Mouse (Mus musculus): ENCODE data around the gene Ky. TPM values are rescaled to one million over a fixed set of nuclear protein-coding genes. Genes with fewer than 3 reads are reported as not detected.

The Ky gene
- total and polyA plus RNA-seq, 3 experiments = not detected

GRCm38 (mm10) chr9:102498701-102499100 lies 6.8 kb upstream of the Ky start:
- in situ Hi-C loops (cut with MboI; ENCODE audit: low pct_ligation_motif_present, low pct_unique_long_range_greater_than_20kb, low sequenced_read_pairs) (no loop called here), dilution Hi-C loops (cut with MboI; ENCODE audit: extremely low pct_ligation_motif_present, extremely low pct_unique_long_range_greater_than_20kb, low sequenced_read_pairs) (no loop called here)
- TF ChIP-seq PAX5 (IDR thresholded peaks at IDR 0.05; ENCODE audit: low read length) (no peak), MAZ (IDR thresholded peaks at IDR 0.05; ENCODE audit: low read depth, low read length) (no peak), SMC3 (IDR thresholded peaks at IDR 0.05; ENCODE audit: low read depth, low read length) (no peak)

GRCm38 (mm10) chr9:102499266-102499665 lies 6.3 kb upstream of the Ky start:
- H3K79me2 ChIP-seq (replicated peaks; ENCODE audit: control insufficient read depth, extremely low read depth, insufficient read depth, poor library complexity, severe bottlenecking) = no peaks in the 10 kb centered on the region
- no peak overlapping the region for H3K4me3 ChIP-seq (replicated peaks in 1 of 3; ENCODE audit: low read depth in 2 of 3, low read length in 2 of 3, poor library complexity in 1 of 3)
- H3K36me3 ChIP-seq (replicated peaks in 1 of 2; ENCODE audit: control insufficient read depth in 1 of 2, insufficient read depth in 1 of 2, low read length in 1 of 2) = no peaks in the 10 kb centered on the region
- no peak overlapping the region for H3K27ac ChIP-seq (ENCODE audit: insufficient read depth, low read depth)
- no peak overlapping the region for H3K9ac ChIP-seq (ENCODE audit: insufficient read depth, low read depth)
- in situ Hi-C loops (cut with MboI; ENCODE audit: low pct_ligation_motif_present, low pct_unique_long_range_greater_than_20kb, low sequenced_read_pairs) (no loop called here), dilution Hi-C loops (cut with MboI; ENCODE audit: extremely low pct_ligation_motif_present, extremely low pct_unique_long_range_greater_than_20kb, low sequenced_read_pairs) (no loop called here)
- H3K4me2 ChIP-seq (ENCODE audit: insufficient read depth, low read depth, poor library complexity, severe bottlenecking) = no peak overlapping the region
- peaks cover 55% of the 10 kb centered on the region for H3K9me3 ChIP-seq (replicated peaks; ENCODE audit: low read length)
- H3K27me3 ChIP-seq (replicated peaks) = peaks cover 3% of the 10 kb centered on the region
- no peak for DNase-seq (ENCODE audit: extremely low read depth)
- no peaks in the 10 kb centered on the region for H3K4me1 ChIP-seq (ENCODE audit: control insufficient read depth in 1 of 2, insufficient read depth in 2 of 2)
- no peak for TF ChIP-seq ZNF384 (IDR thresholded peaks at IDR 0.05; ENCODE audit: low read depth, low read length)
- TF ChIP-seq ZKSCAN1 (IDR thresholded peaks at IDR 0.05; ENCODE audit: borderline replicate concordance, low read depth, low read length) = no peak
- TF ChIP-seq CHD2 (IDR thresholded peaks at IDR 0.05; ENCODE audit: low read length) = no peak
- TF ChIP-seq RAD21 (IDR thresholded peaks at IDR 0.05; ENCODE audit: low read depth, low read length) = no peak
- TF ChIP-seq MAZ (IDR thresholded peaks at IDR 0.05; ENCODE audit: low read depth, low read length) = no peak

More at GRCm38 (mm10) chr9:102498701-102499100, 6.8 kb upstream of the Ky start:
- DNase-seq (ENCODE audit: extremely low read depth) = no peak
- Histone ChIP-seq H3K4me3 (replicated peaks in 1 of 3; ENCODE audit: low read depth in 2 of 3, low read length in 2 of 3, poor library complexity in 1 of 3) (no peak overlapping the region), H3K36me3 (replicated peaks in 1 of 2; ENCODE audit: control insufficient read depth in 1 of 2, insufficient read depth in 1 of 2, low read length in 1 of 2) (no peaks in the 10 kb centered on the region), H3K79me2 (replicated peaks; ENCODE audit: control insufficient read depth, extremely low read depth, insufficient read depth, poor library complexity, severe bottlenecking) (no peaks in the 10 kb centered on the region), H3K27me3 (replicated peaks) (peaks cover 3% of the 10 kb centered on the region), H3K9me3 (replicated peaks; ENCODE audit: low read length) (peaks cover 57% of the 10 kb centered on the region), H3K4me2 (ENCODE audit: insufficient read depth, low read depth, poor library complexity, severe bottlenecking) (no peak overlapping the region), H3K27ac (ENCODE audit: insufficient read depth, low read depth) (no peak overlapping the region), H3K4me1 (ENCODE audit: control insufficient read depth in 1 of 2, insufficient read depth in 2 of 2) (no peaks in the 10 kb centered on the region), H3K9ac (ENCODE audit: insufficient read depth, low read depth) (no peak overlapping the region)

- no peak for DNase-seq (ENCODE audit: extremely low read depth)
- no peaks in the 10 kb centered on the region for H3K79me2 ChIP-seq (replicated peaks; ENCODE audit: control insufficient read depth, extremely low read depth, insufficient read depth, poor library complexity, severe bottlenecking)
- H3K9me3 ChIP-seq (replicated peaks; ENCODE audit: low read length) = peaks cover 50% of the 10 kb centered on the region
- no peak for TF ChIP-seq SMC3 (IDR thresholded peaks at IDR 0.05; ENCODE audit: low read depth, low read length)
- no peak for TF ChIP-seq MEF2A (IDR thresholded peaks at IDR 0.05; ENCODE audit: borderline replicate concordance, low read depth, low read length)
- no peak for TF ChIP-seq CHD1 (IDR thresholded peaks at IDR 0.05; ENCODE audit: low read depth, low read length)
- no peak for TF ChIP-seq PAX5 (IDR thresholded peaks at IDR 0.05; ENCODE audit: low read length)
- no peak for TF ChIP-seq JUN (IDR thresholded peaks at IDR 0.05; ENCODE audit: insufficient read depth, low read depth, low read length)
- no peak for TF ChIP-seq USF1 (IDR thresholded peaks at IDR 0.05; ENCODE audit: low read depth, low read length)
- TF ChIP-seq NRF1 (IDR thresholded peaks at IDR 0.05; ENCODE audit: low read depth, low read length) = no peak
- TF ChIP-seq CHD2 (IDR thresholded peaks at IDR 0.05; ENCODE audit: low read length) = no peak
- TF ChIP-seq POLR2A (IDR thresholded peaks at IDR 0.05; ENCODE audit: low read depth, low read length) = no peak
- TF ChIP-seq MAZ (IDR thresholded peaks at IDR 0.05; ENCODE audit: low read depth, low read length) = no peak
- no peak overlapping the region for H3K4me2 ChIP-seq (ENCODE audit: insufficient read depth, low read depth, poor library complexity, severe bottlenecking)
- peaks cover 3% of the 10 kb centered on the region for H3K27me3 ChIP-seq (replicated peaks)
- no peaks in the 10 kb centered on the region for H3K36me3 ChIP-seq (replicated peaks in 1 of 2; ENCODE audit: control insufficient read depth in 1 of 2, insufficient read depth in 1 of 2, low read length in 1 of 2)
- in situ Hi-C loops (cut with MboI; ENCODE audit: low pct_ligation_motif_present, low pct_unique_long_range_greater_than_20kb, low sequenced_read_pairs) = no loop called here
- H3K4me1 ChIP-seq (ENCODE audit: control insufficient read depth in 1 of 2, insufficient read depth in 2 of 2) = no peaks in the 10 kb centered on the region
- no peak overlapping the region for H3K27ac ChIP-seq (ENCODE audit: insufficient read depth, low read depth)
- H3K9ac ChIP-seq (ENCODE audit: insufficient read depth, low read depth) = no peak overlapping the region
- no peak overlapping the region for H3K4me3 ChIP-seq (replicated peaks in 1 of 3; ENCODE audit: low read depth in 2 of 3, low read length in 2 of 3, poor library complexity in 1 of 3)
- dilution Hi-C loops (cut with MboI; ENCODE audit: extremely low pct_ligation_motif_present, extremely low pct_unique_long_range_greater_than_20kb, low sequenced_read_pairs) = no loop called here
Measured at GRCm38 (mm10) chr9:102499746-102500145, 5.8 kb upstream of the Ky start.

Data from CH12.LX (cell line).